Mouse (Mus musculus): Measurements from ENCODE around the gene Cdc20b.
"Not testable (repeated sequence)": the region's sequence is repeated elsewhere in the genome, so short reads cannot be mapped to it uniquely, and the experiment has no call there.

Gene Cdc20b

DNA sequence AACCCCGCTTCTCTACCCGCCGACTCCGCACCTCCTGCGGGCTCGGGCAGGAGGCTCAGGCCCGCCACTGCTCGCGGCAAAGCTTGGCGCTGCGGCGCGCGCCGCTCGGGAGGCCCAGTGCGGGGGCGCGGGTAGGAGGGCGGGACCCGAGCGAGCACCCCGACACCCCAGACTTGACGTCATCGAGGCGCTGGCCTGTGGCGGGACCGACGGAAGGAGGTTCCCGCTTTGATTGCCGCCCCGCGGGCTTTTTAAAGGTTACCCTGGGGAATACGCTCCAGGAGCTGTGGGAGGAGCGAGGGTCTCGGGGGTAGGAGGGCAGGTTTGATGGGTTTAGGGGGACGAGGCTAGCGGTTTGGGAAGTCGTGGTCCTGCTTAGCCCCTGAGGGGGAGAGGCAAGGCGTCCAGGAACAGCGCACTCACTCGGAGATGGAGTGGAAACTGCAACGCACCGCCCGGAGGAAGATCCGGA lies at the start of gene Cdc20b:
Cdc20b (plus strand) TSS at position 162 of the 472 bp plus-strand sequence.
- DNase-seq: peak; percentile 43

DNA sequence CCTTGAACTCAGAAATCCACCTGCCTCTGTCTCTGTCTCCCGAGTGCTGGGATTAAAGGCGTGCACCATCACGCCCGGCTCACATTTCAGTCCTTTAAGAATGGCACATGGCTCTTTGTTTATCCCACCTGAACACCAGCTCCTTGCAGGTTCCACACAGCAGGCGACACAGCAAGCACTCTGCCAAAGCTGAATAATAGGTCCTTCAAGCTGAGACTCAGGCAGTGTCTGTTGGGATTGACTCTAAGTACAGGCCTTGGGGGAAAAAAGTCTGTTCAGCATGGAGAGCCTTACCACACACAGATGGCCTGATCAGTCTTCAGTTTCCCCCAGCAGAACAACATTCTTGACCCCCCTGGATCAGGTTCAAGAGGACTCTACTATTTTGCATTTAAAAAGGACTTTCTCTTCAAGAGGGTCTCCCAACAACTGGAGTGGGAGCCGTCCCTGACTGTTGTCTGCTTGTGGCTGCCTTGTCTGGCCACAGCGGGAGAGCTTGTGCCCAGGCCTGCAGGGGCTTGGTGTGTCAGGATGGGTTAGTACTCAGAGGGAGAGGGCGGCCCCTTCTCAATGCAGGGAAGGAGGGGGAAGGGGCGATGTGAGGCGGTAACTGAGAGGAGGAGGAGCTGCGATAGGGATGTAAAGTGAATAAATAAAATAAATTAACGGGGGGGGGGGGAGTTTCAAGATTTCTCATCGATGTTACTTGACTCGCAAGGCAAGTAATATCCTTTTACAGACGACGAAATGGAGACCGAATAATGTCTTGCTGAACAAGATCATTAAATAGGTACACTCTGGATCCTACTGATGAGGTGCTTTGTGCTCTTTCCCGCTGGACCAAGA lies 49.1 kb upstream of the Cdc20b start:
- no peak for DNase-seq

DNA sequence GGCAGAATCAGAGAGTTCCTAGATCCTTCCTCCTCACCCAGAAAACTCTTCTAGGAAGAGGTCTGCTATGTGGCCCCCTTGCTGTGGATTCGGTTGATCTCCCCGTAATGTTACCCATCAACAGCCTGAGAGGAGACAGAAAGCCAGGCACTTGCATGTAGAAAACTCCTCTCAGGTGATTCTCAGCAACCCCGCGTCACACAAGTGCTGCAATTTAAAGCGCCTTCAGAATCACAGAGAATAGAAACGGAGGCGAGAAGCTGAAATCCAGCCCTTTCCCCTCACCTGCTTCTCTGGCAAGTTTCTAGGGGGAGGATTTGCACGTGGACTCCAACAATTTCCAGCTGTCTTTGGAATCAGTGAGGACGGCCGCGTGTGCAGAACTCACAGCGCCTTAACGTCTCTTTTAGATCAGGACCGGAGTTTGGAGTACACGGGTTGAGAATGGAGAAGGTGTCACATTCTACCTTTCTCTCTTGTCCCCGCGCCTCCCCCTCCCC lies 48.4 kb upstream of the Cdc20b start:
- DNase-seq: no peak

DNA sequence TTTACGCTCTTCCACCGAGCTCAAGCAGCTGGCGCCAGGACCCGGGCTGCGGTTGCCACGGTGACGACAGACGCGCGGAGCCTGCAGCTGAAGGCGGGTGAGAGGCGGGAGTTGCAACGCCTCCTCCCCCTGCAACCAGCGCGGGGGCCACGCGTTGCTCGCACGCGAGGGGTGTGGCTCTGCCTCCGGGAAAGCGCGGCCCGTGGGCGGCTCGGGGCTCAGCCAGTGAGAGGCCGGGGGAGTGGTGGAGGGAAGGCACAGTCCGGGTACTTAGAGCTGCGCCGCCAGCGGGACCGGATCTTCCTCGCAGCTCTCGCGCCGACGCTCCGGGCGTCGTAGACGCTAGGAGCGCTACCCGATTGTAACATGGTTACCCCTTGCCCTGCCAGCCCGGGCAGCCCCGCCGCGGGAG lies 47.4 kb upstream of the Cdc20b start, which contains the start of gene Ccno:
Ccno (plus strand) TSS at position 271 of the 412 bp plus-strand sequence.
- peak; percentile 74 for DNase-seq

DNA sequence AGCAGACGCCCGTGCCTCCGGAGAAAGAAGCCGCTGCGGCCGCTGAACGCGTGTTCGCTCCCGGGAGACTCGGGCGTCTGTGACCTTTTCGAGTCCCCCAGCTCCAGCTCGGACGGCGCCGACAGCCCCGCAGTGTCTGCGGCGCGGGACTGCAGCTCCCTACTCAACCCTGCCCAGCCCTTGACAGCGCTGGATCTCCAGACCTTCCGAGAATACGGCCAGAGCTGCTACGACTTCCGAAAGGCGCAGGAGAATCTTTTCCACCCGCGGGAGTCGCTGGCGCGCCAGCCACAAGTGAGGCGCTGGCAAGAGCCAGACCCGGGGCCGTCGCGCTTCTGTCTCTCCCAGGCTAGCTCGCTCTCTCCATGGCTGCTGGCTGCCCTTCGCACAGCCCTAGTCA lies 46.9 kb upstream of the Cdc20b start:
- DNase-seq: no peak

DNA sequence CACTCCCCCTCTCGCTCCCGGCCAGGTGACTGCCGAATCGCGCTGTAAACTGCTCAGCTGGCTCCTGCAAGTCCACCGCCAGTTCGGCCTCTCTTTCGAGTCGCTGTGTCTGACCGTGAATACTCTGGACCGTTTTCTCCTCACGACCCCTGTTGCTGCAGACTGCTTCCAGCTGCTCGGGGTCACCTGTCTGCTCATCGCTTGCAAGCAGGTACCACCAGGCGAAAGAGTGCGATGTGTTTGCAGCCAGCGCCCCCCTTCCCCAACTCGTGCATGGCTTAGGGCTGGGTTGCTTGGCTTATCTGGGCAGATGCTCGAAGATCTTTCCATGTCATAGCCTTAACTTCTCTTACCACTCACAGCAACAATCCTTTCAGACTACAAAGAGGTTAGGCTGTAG lies 46.0 kb upstream of the Cdc20b start:
- no peak for DNase-seq

DNA sequence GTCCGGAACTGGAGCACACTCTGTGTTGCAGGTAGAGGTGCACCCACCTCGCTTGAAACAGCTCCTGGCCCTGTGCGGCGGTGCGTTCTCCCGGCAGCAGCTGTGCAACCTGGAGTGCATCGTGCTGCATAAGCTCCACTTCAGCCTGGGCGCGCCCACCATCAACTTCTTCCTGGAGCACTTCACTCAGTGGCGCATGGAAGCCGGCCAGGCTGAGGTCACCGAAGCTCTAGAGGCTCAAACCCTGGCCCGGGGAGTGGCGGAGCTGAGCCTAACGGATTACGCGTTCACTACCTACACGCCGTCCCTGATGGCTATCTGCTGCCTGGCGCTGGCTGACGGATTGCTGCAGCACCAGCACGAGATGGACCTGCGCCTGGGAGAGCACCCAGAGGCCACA lies 45.4 kb upstream of the Cdc20b start:
- DNase-seq: no peak

DNA sequence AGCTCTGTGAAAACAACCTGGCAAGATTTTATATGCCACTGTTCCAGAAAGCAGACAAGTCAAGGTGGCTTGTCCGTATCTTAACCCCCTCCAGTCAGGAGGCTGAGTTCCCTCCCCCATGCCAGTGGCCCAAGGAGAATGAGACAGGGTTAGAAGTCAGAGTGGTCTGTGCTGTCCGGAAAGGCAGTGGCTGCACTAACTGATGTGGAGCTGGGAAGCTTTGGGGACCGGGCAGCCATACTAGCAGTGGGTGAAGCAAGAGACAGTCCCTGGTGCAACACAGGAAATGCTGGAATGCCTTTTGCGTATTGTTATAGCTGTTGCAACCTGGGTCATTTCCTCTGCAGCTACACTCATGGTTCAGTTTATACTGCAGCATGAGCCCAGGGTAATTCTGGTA lies 44.6 kb upstream of the Cdc20b start:
- no peak for DNase-seq

DNA sequence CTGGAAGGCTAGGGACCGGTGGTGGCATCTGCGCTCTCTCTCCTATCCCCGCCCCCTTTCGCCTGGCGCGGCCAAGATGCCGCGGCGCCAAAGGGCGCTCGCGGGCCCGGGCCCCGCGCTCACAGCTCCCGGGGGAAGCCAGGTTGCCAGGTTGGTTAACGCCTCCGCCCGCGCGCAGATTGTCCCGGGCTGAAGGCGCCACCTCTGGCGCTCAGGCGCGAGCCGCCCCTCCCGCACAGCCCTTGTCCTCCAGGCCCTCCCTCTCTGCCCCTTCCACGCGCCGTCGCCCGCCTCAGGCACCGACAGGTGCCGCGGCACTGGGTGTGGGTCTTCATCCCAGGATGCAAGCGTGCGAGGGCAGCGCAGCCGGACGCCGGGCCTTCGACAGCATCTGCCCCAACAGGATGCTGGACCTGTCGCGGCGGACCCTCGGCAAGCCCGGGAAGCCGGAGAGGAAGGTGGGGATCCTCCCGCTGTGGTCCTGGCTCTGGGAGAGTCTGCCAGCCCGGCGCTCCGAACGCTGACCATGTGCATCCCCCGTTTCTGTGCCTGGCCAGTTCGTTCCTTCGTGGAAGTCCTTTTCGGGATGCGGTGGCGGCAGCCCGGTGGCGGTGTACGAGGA lies 41.3 kb upstream of the Cdc20b start, which contains the start of gene Mcidas:
Mcidas (plus strand) TSS at position 315 of the 622 bp plus-strand sequence.
- DNase-seq: peak; percentile 14

DNA sequence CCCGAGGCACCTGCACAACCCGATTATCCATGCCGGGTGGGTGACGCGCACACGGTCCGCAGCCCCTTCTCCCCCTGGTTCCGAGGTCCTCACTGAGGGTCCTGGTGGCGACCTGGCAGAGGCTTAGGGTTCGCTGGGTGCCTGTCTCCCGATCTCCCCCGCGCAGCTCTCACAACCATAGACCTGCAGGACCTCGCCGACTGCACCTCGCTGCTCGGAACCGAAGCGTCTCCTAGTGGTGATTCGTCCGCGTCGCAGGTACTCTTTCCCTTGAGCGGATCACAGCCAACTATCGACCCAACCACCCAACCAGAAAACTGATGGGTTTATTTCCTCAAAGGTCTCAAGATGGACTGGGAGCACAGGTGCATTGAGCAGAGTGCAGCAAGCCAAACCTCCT lies 40.7 kb upstream of the Cdc20b start:
- peak; percentile 46 for DNase-seq

DNA sequence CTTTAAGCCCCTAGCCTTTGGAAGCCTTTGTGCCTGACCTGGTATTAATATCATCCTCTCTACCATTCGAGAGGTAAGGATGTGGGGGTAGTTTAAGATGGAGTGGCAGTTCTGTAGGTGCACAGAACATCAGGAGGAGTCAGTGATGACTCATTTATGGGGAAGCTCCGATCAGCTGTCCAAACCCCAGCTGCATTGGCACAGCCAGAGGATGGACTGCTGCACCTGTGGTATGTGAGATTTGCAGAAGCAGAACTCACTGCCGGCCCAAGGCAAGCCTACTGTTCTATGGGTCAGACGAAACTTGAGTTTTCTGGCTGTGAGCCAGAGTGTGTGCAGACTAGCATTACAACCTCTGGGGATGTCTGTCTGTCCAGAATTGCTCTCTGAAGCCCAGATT lies 38.5 kb upstream of the Cdc20b start:
- no peak for DNase-seq

DNA sequence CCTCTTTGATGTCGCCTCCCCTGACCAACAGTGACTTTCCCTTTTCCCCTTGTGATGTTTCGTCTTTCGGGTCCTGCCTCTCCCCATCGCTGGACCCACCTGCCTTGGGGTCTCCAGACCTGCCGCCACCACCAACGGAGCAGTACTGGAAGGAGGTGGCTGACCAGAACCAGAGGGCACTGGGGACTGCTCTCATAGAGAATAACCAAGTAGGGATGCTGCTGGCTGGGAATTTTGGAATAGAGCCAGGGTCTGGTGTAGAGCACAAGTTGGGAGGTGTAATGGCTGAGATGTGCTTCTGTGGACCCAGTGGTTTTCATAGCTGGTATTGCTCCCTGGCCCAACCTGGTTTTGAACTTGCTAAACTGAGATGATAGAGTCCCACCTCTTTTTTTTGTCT lies 37.5 kb upstream of the Cdc20b start:
- no peak for DNase-seq

DNA sequence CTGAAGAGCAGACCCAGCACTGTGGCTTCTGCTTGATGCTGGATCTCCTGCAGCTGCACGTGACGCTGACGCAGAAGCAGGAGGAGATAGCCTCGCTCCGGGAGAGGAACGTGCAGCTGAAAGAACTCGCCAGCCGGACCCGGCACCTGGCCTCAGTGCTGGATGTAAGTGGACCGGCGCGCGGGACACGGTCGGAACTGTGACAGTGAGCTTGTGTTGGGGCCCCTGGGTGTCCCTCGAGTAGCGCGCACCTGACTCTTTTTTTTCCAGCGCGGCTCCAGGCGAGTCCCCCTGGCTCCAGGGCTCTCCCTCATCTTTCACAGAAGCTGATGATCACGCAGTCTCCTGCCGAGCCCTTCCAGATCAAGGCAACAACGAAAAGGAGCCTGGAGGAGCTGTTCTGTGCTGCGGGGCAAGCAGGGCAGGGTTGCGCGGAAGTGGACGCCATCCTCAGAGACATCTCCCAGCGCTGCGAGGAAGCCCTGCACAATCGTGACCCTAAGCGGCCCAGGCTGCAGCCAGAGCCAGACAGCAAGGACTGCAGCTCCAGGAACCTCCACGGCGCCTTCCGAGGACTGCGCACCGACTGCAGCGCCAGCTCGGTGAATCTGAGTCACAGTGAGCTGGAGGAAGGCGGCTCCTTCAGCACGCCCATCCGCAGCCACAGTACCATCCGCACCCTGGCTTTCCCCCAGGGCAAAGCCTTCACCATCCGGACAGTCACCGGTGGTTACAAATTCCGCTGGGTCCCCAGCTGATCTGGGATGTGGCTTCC lies 36.3 kb upstream of the Cdc20b start:
- peak; percentile 12 for DNase-seq

DNA sequence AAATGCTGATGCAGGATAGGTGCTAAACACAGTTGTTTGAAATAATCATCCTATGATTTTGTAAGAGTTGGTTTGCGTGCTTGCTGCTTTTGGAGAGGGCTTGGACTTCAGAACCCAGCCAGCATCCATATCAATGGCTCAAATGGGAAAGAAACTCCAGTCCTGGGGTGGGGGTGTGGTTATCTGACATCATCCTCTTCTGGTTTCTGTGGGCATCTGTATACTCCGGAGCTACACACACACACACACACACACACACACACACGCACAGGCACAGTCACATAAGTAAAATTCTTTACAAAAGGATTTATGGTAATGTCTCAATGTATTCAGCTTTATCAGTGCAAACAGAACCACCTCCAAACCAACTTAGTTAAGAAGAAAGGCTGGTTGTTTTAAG lies 34.8 kb upstream of the Cdc20b start:
- no peak for DNase-seq

DNA sequence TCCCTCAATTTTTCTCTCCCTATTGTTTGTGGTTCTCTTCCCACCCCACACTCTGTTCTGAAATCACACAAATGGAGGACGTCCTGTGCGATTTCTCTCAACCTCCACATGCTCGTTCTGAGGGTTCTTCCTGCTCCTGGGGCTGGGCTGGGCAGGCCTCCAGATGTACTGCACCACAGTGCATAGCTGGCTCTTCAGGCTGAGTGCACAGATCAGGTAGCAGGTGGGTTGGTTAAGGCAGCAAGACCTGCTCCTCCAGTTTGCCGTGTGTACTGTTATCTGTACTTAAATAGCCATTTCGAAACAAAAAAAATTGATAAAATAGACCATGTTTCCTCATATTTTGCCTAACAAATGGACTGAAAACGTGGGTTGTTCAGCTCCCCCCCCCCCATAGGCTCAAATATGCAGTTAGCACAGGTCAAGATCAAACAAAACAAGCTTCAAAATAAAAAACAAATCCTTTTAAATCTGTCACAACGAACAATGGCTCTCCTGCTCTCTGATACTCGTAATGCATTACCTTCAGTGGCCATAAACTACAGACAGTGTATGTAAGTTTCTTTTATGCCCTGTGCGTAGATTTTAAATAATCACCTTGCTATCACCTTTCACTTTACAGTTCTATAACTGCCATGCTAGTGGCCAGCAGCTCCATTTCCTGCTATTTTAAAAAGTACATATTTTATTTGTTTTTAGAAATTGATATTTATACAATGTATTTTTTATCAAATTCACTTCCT lies 34.2 kb upstream of the Cdc20b start:
- no peak for DNase-seq

DNA sequence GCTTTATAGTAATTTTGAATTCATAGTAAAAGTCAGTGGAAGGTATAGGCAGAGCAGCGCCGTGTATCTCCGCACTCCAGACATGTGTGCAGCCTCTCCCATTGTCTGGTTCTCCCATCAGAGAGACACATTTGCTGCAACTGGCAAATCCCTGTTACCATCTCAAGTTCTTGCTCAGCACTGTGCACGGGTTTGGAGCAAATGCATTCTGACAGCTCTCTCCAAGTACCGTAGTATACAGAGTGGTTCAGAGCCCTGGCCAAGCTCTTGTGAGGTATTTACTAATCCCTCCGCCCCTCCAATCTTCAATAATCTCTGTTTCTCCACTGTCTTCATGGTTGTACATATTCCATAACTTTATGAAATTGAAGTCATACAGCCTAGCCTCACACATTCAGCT lies 22.2 kb upstream of the Cdc20b start:
- no peak for DNase-seq

DNA sequence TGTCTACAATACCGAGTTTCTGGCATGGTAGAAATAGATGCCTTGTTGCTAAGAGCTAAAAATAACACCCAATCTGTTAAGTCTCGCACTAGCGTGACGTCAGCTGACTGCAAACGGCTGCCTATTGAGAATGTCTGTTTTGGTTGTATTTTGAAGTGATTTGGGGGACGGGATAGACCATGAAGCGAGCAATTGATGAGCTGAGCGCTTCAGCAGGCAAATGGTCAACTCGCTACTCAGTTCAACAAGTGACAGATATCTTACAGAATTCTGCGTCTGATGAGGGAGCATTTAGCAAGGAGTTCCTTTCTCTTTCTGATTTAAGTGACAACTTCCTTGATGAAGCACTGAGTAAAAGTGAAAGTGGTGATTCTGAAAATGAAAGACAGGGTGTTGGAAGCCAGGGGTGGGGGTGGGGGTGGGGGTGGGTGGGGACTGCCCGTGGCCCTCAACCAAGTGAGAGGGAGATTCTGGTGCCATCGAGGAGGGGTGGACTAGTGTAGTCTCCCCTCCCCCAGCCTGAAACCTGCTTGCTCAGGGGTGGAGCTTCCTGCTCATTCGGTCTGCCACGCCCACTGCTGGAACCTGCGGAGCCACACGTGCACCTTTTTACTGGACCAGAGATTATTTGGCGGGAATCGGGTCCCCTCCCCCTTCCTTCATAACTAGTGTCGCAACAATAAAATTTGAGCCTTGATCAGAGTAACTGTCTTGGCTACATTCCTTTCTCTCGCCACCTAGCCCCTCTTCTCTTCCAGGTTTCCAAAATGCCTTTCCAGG lies 21.5 kb upstream of the Cdc20b start:
- not testable (repeated sequence) for DNase-seq

DNA sequence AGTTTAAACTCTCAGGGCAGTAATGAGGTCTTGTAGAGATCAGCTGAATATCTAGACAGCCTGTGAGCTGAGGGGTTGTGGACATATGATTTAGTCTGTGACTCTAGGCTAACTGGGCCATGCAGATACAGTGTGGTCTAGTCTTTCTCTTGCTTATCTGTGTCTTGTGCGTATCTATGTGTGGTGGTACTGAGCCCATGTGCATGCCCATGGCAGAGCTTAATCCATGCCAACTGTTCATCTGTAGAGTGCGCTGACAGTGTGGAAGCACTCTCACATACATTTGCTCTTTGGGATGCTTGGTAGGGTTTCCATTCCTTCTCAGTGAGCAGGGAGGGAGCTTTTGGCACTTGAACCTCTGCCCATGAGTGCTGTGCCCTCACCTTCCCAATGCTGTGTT lies 13.4 kb upstream of the Cdc20b start:
- no peak for DNase-seq

DNA sequence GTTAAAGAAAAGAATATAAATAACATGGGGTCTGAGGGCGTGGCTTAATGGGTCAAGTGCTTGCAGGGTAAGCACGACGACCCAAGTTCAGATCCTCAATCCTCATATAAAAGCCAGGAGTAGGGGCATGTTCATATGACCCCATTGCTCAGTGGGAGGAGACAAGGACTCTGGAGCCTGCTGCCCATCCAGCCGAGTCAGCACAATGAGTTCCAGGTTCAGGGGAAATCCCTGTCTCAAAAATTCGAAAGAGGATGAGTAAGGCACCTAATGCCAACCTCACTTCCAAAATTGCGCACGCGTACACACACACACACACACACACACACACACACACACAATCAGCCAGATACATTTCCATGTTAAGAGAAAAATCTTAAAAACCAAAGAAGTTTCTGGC lies 12.4 kb upstream of the Cdc20b start:
- DNase-seq: no peak

DNA sequence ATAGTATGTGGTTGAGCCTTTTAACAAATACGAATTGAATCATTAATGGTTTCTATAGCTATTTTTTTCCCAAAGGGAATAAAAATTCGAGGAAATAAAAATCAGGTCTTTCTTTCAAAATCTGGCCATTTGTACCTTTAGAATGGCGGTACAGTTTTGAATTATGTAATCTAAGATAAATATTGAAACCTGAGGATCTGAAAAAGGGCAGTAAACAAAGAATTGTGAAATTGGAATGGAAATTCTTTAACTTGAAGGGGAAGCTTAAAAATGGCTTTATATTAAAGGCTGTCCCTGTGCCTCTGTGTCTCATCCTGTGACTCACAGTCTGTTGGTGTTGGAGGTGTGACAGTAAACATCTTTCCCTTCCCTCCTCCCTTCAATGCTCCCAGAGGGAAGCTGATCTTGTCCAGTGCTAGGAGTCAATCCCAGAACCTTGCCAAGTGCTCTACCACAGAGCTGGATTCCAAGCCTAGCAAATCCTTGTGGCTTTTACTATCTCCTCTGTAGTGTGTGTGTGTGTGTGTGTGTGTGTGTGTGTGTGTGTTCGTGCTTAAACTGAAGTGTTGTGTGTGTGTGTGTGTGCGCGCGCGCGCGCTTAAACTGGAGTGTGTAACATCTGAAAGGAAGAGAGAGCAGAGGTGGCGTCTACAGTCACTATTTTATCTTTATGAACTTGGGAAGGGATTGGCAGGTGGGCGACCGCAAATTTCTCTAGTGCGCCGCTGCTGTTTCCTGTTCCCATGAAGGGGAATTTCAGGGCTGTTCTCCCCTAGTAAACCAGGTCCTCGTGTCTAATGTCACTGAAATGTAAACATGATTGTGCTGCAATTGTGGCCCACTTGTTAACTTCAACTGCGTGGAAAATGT lies 11.4 kb upstream of the Cdc20b start:
- DNase-seq: no peak

DNA sequence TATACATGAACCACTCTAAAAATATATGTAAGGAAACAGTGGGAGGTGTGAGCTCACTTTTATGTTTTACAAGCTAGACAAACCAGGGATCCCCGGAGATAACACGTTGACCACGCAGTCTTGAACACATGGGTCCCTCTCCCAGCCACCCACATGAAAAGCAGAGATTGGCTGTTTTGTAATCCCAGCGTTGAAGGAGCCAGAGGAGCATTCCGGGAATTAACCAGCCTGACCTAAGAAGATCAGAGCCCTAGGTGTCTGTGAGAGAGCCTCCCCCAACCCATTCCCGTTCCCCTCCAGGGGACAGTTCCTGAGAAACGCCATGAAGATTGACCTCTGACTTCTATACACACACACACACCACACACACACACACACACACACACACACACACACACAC lies 3.6 kb upstream of the Cdc20b start:
- no peak for DNase-seq
